Mouse (Mus musculus) layer of hippocampus, postnatal 10 days (tissue): ENCODE measurements at regions not wholly inside any gene's neighbourhood (a gene's known extent, or its start where the extent isn't known, plus 50 kb on each side); places are given as distances from the start of the nearest gene placed in this dataset.

Experiments used
- DNase-seq, 2 experiments: peaks; one replicate each; pipeline ENCODE4 v3.0.0; 2021; ENCODE audit warnings: low spot score in 2 of 2

DNA sequence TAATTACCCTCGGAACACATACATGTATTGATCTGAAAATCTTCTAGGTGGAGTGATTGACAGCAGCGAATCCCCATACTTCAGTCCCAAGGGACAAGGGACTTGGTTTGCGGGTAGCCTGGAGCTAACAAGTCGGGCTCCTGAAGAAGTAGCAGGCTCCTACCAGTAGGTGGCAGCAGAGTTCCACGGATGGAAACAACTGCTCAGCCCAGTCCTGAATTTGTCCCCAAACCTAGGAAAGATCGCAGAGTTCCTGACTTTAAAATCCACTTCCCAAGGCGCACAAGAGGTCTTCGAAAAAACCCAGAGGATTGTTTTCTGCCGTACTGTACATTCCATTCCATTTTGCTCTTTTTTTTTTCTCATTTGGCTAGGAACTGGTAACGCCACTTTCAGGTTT is 169.4 kb downstream of the Arrdc4 start:
- peak; percentile 93 to 94 for DNase-seq

DNA sequence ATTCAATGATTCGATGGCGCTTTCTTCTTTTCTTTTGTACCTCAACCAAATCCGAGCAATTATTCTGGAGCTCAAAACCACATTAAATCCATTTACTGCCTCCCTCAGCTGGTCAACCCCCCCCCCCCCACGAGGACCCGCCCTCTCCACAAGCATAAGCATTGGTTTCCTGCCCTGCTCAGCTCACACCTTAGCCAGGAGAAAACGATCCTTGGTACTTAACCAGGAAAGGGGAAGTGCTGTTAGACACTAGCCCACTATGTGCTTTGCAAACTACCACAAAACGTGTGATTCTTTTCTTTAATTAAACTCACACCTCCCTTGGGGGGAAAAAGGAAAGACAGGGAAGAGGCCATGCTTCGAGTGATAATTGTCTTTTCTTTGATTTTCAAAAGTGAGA is 169.8 kb downstream of the Arrdc4 start:
- no peak for DNase-seq

DNA sequence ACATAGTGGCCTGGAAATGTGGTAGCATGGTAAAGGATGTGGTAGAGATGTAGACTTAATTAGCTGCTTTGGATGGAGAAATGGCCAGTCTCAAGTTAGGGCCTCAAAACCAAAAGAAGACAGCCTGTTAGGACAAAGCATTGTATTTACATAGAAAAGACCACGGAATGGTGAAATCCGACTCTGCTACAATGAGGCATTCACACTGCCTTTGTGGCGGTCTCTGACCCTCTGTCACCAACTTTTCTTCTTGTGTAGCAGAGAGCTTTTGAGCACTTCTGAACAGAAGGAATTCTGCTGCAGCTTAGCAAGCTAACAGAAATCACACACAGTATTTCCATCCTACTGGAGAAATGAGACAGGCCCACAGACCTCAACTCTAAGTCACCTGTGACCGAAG is 177.7 kb downstream of the Arrdc4 start:
- no peak for DNase-seq

DNA sequence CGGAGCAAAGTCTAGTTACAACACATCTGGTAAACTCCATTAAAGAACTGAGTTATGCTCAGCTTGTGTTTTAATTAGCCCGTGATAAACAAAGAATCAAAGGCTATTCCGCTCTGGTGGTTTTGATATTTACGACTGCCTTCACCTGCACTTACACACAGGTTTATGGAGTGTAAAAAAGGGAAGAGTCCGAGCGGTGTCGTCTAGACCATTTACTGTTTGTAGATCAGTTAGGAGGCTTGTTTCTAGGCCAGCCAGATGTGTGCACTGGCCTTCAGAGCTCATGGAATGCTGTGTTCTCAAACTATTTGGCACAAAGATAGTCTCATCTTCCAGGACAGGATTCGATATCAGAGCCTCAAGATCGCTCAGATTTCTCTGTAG is 180.9 kb downstream of the Arrdc4 start:
- DNase-seq = no peak

DNA sequence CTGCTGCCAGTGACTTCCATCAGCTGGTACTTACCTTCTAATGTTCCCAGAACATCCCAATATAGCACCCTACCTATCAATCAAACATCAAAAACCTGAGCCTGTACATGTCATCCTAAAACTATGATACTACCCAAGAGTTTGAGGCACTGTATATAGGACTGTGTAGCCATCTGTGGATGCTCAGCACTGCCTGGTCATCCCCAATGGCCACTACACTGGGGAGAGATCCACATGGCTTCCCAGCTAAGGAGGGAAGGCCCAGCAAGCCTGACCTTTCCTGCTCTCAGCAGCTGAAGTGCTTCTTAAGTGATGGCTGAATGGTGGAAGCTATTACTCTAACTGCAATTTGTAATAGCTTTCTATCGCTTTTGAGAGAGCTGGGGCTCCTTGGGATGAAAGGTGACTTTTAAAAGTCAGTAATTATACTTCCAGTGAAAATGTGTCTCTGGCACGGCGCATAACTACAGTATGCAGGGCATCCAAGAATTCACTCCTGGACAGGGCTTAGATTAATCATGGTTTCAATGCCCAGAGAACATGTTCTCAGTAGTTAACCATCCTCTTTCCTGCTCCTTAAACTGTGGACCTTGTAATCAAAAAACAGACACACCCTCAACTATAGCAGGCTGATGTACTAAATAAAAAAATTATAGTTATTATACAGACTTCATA is 181.5 kb downstream of the Arrdc4 start:
- no peak for DNase-seq

DNA sequence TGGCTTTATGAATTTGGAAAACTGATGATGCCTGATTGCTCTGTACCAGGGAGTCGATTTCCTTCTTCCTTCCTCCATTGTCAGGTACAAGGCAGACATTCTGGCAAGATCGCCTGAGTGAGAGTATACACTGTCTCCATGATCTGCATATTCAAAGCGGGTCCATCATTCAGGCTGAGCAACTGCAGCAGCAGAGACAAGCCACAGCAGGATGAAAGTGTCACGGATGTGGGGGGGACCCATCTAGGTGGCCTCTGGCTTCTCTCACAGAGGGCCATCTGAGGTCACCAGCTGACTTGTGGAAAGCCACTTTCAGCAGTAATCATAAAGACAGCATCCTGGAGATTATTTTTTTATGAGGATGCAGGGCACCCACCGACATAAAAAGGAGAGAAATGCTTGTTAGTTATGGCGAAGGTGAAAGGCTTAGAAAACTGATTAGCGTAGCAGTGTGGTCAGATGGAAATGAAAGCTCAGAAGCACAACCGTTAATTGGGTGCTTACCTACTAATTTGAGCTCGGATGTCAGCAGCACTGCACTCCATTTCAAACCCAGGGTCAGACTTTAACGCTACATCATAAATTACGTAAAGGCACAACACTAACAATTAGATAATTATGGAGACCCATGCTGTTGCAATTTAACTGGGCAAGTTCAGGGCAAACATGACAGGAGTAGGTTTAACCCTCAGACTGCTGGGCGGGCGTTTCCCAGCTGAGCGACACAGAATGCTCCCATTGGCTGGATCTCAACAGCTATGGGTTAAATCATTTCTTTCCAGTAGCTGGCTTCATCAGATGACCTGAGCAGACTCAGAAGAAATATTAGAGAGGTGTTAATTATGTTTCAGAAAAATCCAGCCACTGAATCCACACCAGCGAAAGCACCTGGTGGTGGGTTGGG is 189.3 kb downstream of the Arrdc4 start:
- DNase-seq = no peak

DNA sequence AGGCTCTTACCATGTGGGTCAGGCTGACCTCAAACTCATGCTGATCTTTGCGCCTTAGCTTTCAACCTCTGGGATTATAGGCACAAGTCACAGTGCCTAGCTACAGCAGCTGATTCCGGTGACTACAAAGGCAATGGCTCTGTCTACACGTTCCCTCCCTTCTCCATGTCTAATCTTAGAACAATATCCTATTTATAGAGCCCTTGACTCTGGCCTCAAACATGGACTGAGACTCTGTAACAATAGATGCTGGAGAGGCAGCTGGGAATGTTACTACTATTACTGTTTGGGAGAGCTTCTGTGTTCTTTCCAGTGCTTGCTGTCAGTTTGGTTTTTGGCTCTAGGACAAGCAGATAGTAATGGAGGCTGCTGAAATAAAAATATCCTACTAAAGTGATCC is 198.7 kb downstream of the Arrdc4 start:
- DNase-seq = no peak

DNA sequence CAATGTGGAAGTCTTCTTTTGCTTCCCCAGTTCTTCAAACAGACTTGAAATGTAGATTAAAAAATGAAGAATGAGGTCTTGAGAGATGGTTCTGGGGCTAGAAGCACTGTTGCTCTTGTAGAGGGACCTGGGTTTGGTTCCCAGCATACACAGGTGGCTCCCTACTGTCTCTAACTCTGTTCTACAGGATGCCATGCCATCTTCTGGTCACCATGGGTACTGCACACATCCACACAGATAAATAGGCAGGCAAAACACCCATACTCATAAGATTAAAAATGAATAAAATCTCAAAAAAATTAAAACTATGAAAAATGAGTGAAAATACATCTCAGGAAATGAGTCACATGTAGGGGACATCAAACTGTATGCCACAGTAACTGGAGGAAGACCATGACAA is 200.9 kb downstream of the Arrdc4 start:
- DNase-seq = no peak

DNA sequence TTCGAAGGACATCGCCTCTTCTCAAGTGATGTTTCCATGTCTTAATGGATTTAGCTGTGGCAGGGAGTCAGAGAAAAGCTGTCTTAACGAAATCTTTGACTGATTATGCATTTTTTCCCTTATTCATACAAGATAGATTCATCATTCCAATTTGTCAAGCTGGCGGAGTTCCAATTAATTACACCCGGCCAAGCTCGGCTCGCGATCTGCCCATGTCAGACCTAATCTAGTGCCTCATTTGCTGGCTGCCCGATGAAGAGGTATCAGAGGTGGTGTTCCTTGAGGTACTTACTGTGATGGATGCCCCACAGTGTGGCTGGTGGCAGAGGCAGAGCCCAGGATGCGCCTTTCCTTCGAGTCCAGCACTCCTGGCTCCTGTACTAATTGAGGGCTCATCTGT is 204.9 kb downstream of the Arrdc4 start:
- no peak for DNase-seq

DNA sequence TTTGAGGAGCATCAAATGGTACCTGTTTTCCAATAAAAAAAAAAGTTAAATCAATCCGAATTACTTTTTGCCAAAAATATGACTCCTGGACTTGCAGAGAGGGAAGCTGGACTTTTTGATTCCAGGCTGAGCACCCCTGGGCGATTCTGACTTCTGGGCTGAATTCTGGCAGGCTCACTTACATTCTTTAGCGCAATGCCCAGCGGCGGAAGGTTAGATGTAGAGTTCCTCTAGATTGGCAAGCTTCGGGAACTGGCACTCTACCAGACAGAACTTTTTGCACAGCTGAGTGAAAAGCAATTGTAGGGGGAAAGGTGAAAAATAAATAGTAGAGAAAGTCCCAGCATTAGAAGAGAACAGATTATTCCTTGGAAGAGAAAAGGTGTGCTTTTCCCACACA is 235.5 kb downstream of the Fam169b start:
- no peak for DNase-seq

DNA sequence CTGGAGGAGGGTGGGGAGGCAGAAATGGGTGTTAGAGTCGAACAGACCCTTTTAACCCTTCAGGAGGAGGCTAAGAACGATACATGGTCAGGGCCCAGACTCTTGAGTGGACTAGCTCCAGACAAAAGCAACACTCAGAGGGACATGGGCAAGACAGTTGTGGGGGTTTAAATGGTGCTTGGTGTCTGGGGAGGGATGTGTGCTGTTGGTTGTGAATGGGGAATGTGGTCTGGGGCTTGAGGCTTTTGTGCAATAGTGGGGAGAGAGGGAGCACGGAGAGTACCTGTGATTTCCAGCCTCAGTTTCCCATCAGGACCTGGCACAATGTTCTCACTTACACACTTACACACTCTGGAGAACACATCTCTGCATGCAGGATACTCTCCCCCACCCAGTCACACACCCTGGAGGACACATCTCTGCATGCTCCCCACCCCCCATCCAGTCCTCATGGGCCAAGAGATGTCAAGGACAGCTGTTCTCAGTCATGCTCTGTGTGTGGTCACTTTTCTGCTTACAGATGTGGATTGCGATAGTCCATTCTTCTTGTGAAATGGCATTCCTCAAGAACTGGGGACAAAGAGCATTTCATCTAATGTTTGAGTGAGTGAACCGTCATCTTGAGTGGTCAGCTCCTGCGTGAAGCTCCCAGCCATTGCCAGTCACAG is 217.6 kb downstream of the Fam169b start:
- no peak for DNase-seq

DNA sequence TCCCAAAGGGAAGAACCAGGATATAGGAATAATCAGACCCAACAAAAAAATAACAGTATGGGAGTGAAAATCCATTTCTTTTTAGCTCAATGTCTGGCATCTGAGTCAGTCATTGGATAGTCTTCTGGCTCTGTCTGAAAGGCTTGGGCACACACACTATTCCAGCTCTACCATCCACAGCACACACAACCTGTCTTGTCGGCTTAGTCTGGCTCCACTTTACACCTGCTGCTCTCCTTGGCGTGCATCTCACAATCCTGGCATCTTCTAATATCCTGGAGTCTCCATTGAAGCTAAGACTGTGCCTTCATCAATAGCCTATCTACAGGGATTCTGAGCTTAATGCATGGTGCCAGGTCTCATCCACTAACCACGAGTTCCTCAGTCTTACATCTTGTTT is 213.0 kb downstream of the Fam169b start:
- DNase-seq = no peak

DNA sequence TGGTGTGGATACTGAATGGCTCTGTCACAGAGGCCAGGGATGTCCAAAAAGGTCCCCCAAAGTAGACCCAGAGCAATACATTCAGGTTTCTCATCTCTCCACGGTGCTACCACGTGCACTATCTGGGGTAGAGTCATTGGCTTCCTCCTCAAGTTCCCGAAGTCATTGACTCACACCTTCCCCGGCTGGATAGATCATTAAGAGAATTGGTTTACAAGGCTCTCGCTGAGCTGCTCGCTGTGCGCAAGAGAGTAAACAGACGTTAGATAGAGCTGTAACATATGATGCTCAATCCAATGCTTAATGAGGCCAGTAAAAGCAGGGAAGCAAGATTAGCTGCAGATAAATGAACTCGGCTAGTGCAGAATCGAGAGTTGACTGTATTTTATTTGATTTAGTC is 208.9 kb downstream of the Fam169b start:
- no peak for DNase-seq

DNA sequence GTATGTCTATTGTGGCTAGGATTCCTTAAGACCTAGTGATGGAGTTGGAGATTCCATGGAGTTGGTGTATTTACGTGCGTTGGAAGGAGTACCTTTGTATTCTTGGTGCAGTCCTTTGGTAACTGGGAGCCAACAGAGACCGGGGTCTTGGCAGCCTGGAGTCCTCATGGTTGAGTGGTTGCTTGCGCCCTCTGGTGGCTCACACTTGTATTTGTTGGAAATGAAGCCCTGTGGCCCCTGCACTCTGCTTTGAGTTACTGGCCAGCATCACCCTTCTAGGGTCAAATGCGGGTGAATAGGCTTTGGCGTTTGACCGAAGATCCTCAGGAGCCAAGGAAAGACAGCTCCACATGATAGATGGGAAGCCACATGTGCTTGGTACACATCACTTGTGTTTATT is 207.1 kb downstream of the Fam169b start:
- DNase-seq = peak; percentile 64 to 75

DNA sequence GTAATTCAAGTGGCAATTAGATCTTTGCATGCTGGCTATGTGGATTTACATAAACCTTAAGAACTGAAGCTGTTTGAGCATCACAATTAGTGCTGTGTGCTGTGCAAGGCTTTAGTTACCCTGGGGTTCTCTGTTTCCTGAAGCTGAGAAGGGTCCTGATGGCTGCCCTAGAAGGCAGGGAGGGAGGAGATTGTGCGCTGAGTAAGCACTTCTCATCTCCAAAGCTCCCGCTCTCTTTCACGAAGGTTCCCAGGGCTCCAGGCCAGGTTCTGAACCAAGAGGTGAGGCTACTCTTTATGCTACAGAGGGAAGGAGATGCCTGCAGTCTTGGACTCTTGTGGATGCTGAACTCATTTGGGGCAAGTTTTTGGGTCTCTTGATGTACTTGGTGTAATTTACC is 206.7 kb downstream of the Fam169b start:
- no peak for DNase-seq

DNA sequence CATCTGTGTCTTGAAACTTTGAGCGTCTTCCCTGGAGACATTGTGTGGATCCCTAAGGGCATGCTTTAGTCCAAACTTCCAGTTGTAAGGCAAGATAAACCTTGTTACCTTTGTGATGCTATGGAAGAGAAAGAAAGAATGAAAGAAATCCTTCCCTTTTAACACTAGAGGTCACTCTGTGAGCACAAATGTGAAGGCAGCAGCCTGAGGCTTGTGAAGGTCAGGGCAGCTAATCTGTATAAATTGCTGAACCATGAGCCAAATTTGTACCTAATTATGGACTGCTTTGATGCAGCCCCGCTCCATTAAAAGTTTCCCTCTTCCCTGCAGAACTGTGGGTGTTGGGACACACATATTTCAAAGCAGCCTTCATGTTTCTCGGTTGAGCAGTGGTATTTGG is 204.4 kb downstream of the Fam169b start:
- DNase-seq = no peak

DNA sequence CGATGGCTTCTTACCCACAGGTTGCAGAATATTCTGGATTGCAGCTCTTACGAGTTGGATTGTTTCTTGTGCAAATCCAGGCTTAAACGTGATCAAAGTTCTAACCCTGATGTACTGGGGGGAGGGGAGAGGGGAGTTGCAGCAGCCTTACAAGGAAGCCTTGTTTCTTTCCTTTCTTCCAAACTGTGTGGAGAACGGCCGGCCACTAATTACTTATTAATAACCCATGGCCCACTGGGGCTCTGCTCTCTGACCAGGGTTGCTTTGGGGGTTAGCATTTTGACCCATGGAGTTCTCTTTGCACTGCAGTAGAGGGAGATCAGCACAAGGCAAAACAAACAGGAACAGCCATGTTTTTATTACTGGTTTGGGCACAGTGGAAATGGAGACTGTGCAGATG is 199.2 kb downstream of the Fam169b start:
- DNase-seq = no peak

DNA sequence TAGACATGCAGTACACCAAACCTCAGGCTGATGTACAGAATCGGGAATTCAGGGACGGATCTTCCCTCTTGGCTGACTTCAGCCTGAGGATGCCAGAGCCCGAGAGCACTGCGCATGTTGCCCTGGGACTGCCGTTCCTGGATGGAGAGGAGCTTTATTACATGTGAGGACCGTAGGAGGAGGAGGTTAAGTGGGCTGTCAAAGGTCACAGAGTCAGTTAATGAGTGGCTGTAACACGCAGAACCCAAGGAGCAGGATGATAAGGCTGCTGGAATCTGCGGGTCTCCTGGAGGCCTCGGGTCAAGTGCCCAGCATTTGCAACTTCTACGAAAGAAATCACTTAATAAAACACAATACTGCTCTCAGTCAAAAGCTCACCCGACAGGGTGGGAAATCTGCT is 197.3 kb downstream of the Fam169b start:
- DNase-seq = no peak

DNA sequence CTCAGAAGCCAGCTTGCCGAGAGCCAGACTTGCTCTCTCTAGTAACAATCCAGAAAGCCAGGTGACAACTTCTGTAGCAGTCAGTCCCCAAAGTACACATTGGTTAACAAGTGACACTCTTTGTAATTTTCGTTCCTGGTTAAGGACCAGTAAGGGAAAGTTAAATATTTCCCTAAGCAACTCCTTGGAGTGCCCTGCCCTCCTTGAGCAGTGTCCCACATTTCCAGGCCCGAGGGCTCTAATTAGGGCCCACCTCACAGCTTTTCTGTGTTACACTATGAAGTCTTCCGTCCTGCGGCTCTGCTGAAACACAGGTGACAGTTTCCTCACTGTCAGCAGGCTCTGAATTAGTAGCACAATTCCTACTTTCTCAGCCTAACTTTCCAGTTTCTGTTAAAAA is 194.9 kb downstream of the Fam169b start:
- DNase-seq = no peak

DNA sequence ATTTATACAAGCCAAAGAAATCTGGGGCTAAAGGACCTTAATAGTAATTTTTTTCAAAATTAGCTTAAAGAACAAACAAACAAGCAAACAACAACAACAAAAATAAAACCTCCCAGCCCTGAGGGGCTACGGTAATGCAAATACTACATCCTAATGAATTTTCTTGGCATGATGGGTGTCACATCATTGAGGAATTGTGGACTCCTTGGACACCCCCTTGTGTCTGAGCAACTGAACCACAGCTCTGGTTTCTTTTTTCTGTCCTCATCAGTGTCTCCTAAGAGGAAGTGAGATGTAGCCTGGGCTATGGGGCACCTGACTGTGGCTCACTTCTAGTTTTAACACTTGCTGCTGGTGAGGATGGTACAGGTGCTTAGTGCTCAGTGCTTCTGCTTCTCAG is 184.2 kb downstream of the Fam169b start:
- no peak for DNase-seq

DNA sequence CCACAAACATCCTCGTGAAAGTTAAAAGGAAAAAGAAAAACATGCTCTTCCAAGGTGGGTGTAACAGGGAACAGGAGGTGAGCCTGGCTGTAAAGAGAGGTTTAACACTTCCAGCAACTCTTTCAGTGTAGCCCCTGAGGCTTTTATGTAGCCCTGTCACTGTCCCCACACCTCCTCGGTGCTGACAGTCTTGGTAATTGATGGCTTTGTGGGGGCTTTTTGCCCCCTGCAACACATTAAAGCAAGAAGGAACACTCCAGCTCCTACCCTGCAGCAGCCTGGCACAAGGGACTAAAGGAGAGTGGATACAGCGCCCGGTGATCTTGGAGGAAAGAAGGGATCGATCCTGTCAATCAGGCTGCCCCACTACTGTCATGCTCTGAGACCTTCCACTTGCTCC is 181.8 kb downstream of the Fam169b start:
- DNase-seq = no peak

DNA sequence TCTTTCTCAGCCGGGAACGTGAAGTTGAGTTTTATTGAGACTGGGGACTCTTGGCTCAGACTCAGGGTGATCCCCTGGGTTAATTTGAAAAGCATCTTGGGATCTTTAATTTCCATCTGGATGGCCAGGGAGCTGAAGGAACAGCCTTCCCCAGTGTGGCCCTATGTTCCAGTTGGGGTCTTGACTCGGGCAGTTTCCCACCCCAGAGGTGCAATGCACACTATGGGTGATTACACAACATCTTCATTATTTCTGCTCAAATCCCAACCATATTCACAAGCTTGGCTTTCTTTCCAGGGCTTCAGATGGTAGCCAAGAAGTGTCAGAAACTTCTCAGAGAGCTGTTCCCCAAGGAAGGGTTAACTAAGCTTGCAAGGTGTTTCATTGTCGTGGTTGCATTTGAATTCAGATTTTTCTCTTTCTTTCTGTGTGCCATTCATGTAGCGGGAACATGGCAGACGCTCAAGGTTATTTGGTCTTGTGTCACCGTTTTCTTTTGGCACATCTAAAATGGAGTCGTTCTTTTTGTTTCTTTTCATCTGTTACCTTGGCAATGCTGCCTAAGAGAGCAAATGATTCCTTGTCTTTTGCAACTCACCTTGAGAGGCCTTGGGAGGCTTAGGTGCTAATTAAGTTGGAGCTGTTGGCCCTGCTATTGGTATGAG is 179.5 kb downstream of the Fam169b start:
- DNase-seq = no peak
